Mouse (Mus musculus) E14TG2a.4 (cell line): ENCODE measurements at regions not wholly inside any gene's neighbourhood (a gene's known extent, or its start where the extent isn't known, plus 50 kb on each side); places are given as distances from the start of the nearest gene placed in this dataset.

Experiments
- H3K27me3 ChIP-seq: 2 replicates; pipeline ENCODE4 v1.6.1; 2014; ENCODE audit warnings: low read length, control low read depth; ENCODE audit not compliant: insufficient read depth
- H3K36me3 ChIP-seq: 2 replicates; pipeline ENCODE4 v1.6.1; 2014; ENCODE audit warnings: low read length, control low read depth; ENCODE audit not compliant: insufficient read depth
- H3K4me1 ChIP-seq: replicated peaks from 2 replicates; pipeline ENCODE4 v1.6.1; 2014; ENCODE audit warnings: low read depth, low read length, control low read depth
- H3K4me3 ChIP-seq: replicated peaks from 2 replicates; pipeline ENCODE4 v1.5.1; 2014; ENCODE audit warnings: mild to moderate bottlenecking, low read length
- H3K9me3 ChIP-seq: 2 replicates; pipeline ENCODE4 v1.6.1; 2014; ENCODE audit warnings: low read length, control low read depth
- CTCF ChIP-seq: conservative IDR thresholded peaks from 2 replicates; pipeline ENCODE4 v1.5.1; 2014; ENCODE audit warnings: low read length
- NANOG ChIP-seq: IDR thresholded peaks from 2 replicates; pipeline ENCODE4 v1.6.1; 2014; ENCODE audit warnings: borderline replicate concordance, low read length, mixed read lengths
- POU5F1 ChIP-seq: IDR thresholded peaks from 2 replicates; pipeline ENCODE4 v1.6.1; 2014; ENCODE audit warnings: low read length, borderline replicate concordance

- H3K9me3 ChIP-seq, result peaks cover 20% of the 10 kb centered on the region
- no peak for TF ChIP-seq CTCF
- no peak for TF ChIP-seq POU5F1
- TF ChIP-seq NANOG, result no peak
These were observed 162.5 kb downstream of the Cxcl12 start for GRCm38 (mm10) chr6:117330726-117331360.

GRCm38 (mm10) chr6:117332641-117333040 lies 164.3 kb downstream of the Cxcl12 start:
- no peak for TF ChIP-seq NANOG
- no peak for TF ChIP-seq POU5F1
- no peak for TF ChIP-seq CTCF
- Histone ChIP-seq H3K4me3 (no peak overlapping the region), H3K36me3 (no peaks in the 10 kb centered on the region), H3K9me3 (peaks cover 20% of the 10 kb centered on the region), H3K27me3 (no peaks in the 10 kb centered on the region), H3K4me1 (no peaks in the 10 kb centered on the region)

More at GRCm38 (mm10) chr6:117330726-117331360, 162.5 kb downstream of the Cxcl12 start:
- no peaks in the 10 kb centered on the region for H3K36me3 ChIP-seq
- no peaks in the 10 kb centered on the region for H3K4me1 ChIP-seq
- H3K4me3 ChIP-seq, result no peak overlapping the region
- H3K27me3 ChIP-seq, result no peaks in the 10 kb centered on the region

- Histone ChIP-seq H3K4me3 (no peak overlapping the region), H3K36me3 (no peaks in the 10 kb centered on the region), H3K4me1 (no peaks in the 10 kb centered on the region), H3K27me3 (no peaks in the 10 kb centered on the region), H3K9me3 (peaks cover 34% of the 10 kb centered on the region)
- no peak for TF ChIP-seq POU5F1
- no peak for TF ChIP-seq NANOG
- no peak for TF ChIP-seq CTCF
These were observed 173.8 kb downstream of the Cxcl12 start for GRCm38 (mm10) chr6:117342123-117342522.

GRCm38 (mm10) chr6:117347356-117347755 lies 179.0 kb downstream of the Cxcl12 start:
- no peaks in the 10 kb centered on the region for H3K27me3 ChIP-seq
- no peaks in the 10 kb centered on the region for H3K36me3 ChIP-seq
- H3K4me3 ChIP-seq, result no peak overlapping the region
- peaks cover 8% of the 10 kb centered on the region; the same call in 1 of the 2 replicates for H3K9me3 ChIP-seq
- TF ChIP-seq POU5F1 (no peak), NANOG (no peak), CTCF (no peak)
- H3K4me1 ChIP-seq, result no peaks in the 10 kb centered on the region

- Histone ChIP-seq H3K4me3 (no peak overlapping the region), H3K27me3 (no peaks in the 10 kb centered on the region), H3K4me1 (no peaks in the 10 kb centered on the region), H3K36me3 (no peaks in the 10 kb centered on the region), H3K9me3 (no peaks in the 10 kb centered on the region)
- TF ChIP-seq POU5F1 (no peak), CTCF (no peak), NANOG (no peak)
These were observed 183.5 kb downstream of the Cxcl12 start for GRCm38 (mm10) chr6:117351846-117352245.

GRCm38 (mm10) chr6:117353091-117353490 lies 184.8 kb downstream of the Cxcl12 start:
- H3K4me1 ChIP-seq, result no peaks in the 10 kb centered on the region
- no peaks in the 10 kb centered on the region for H3K27me3 ChIP-seq
- H3K4me3 ChIP-seq, result no peak overlapping the region
- H3K9me3 ChIP-seq, result no peaks in the 10 kb centered on the region; the same call in 1 of the 2 replicates
- TF ChIP-seq NANOG, result no peak
- no peak for TF ChIP-seq POU5F1
- TF ChIP-seq CTCF, result no peak
- H3K36me3 ChIP-seq, result no peaks in the 10 kb centered on the region

- no peaks in the 10 kb centered on the region for H3K27me3 ChIP-seq
- no peaks in the 10 kb centered on the region for H3K36me3 ChIP-seq
- H3K4me3 ChIP-seq, result no peak overlapping the region
- no peak for TF ChIP-seq CTCF
- TF ChIP-seq NANOG, result no peak
- TF ChIP-seq POU5F1, result no peak
- H3K4me1 ChIP-seq, result peaks cover 2% of the 10 kb centered on the region; the same call in 1 of the 2 replicates
- no peaks in the 10 kb centered on the region; the same call in 1 of the 2 replicates for H3K9me3 ChIP-seq
These were observed 187.8 kb downstream of the Cxcl12 start for GRCm38 (mm10) chr6:117356101-117356500.

- Histone ChIP-seq H3K4me1 (peaks cover 2% of the 10 kb centered on the region; the same call in 1 of the 2 replicates), H3K36me3 (no peaks in the 10 kb centered on the region), H3K27me3 (no peaks in the 10 kb centered on the region), H3K9me3 (no peaks in the 10 kb centered on the region; the same call in 1 of the 2 replicates), H3K4me3 (no peak overlapping the region)
- no peak for TF ChIP-seq CTCF
- TF ChIP-seq NANOG, result no peak
- TF ChIP-seq POU5F1, result no peak
These were observed 191.1 kb downstream of the Cxcl12 start for GRCm38 (mm10) chr6:117359401-117359800.

- no peaks in the 10 kb centered on the region for H3K27me3 ChIP-seq
- H3K4me1 ChIP-seq, result no peaks in the 10 kb centered on the region
- H3K36me3 ChIP-seq, result no peaks in the 10 kb centered on the region
- TF ChIP-seq POU5F1, result no peak
- TF ChIP-seq CTCF, result no peak
- TF ChIP-seq NANOG, result no peak
- no peak overlapping the region for H3K4me3 ChIP-seq
- no peaks in the 10 kb centered on the region for H3K9me3 ChIP-seq
These were observed 198.2 kb downstream of the Cxcl12 start for GRCm38 (mm10) chr6:117366563-117366962.
